15 mouse cellular contexts compared by ENCODE assay signal in genomic region chr7:126710266-126710665, GRCm38 (mm10).
"Had no signal": no experiment of that assay in that cellular context is flagged by ENCODE, and none has a peak within 500 bp of the region (broad histone marks: within the 10 kb centered on the region; RNA-seq: fewer than 3 reads in every experiment).

No protein-coding gene starts in this region.

- ATAC-seq: intestine, postnatal 0 days; midbrain, embryonic 13.5 days; midbrain, embryonic 16.5 days had no signal

- DNase-seq: kidney, adult 2 months; kidney, postnatal 25 days; liver, embryonic 13.5 days; lung, adult 2 months; lung, postnatal 14 days; lung, postnatal 4 days had no signal

- H3K4me3 ChIP-seq: limb, embryonic 10.5 days; limb, embryonic 13.5 days; liver, embryonic 13.5 days; megakaryocyte, embryonic 14.5 days; midbrain, embryonic 10.5 days; midbrain, embryonic 13.5 days; myocyte had no signal

- H3K27ac ChIP-seq: kidney, postnatal 0 days; limb, embryonic 10.5 days; limb, embryonic 13.5 days; liver, embryonic 13.5 days; midbrain, embryonic 10.5 days; midbrain, embryonic 13.5 days had no signal
